Mouse (Mus musculus): ENCODE data around the gene Tcp11l2. TPM values are rescaled to one million over a fixed set of nuclear protein-coding genes. Genes with fewer than 3 reads are reported as not detected.

Tcp11l2 gene
- polyA plus RNA-seq, 1 experiment from 2014 or later: 6.4 TPM

DNA sequence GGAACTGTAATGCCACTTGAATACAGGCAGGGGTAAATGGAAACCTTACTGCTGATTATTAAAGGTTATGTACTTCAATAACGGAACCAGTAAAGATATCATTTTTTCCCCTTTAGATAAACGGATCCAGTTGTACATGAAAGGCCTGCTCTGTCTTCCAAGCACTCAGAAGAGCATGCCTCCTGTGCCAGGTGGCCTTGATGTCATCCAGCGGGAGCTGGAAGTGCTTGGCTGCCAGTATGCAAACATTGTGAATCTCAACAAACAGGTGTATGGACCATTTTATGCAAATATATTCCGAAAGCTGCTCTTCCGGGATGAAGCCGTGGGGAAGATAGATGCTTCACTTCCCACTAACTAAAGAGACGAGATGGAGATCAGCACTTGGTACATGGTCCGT lies 36.9 kb downstream of the Tcp11l2 start:
- Histone ChIP-seq H3K27me3 (ENCODE audit: insufficient read depth, poor library complexity, severe bottlenecking) (no peaks in the 10 kb centered on the region), H3K4me3 (no peak overlapping the region), H3K9me3 (no peaks in the 10 kb centered on the region), H3K4me1 (peaks cover 48% of the 10 kb centered on the region), H3K27ac (no peak overlapping the region), H3K36me3 (no peaks in the 10 kb centered on the region)
- DNase-seq (ENCODE audit: low spot score): no peak
- 84% methylated on average over 8 of the region's 8 CpGs for WGBS

DNA sequence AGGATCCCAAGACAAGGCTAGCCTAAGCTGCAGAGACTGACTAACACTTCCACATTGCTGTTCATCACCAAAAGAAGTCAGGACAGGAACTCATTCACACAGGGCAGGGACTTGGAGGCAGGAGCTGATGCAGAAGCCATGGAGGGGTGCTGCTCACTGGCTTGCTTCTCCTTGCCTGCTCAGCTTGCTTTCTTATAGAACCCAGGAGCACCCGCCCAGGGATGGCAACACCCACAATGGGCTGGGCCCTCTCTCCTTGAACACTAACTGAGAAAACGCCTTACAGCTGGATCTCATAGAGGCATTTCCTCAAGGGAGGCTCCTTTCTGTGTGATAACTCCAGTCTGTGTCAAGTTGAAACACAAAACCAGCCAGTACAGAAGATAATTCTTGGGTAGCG lies 38.6 kb downstream of the Tcp11l2 start:
- no peaks in the 10 kb centered on the region for H3K27me3 ChIP-seq (ENCODE audit: insufficient read depth, poor library complexity, severe bottlenecking)
- H3K36me3 ChIP-seq: no peaks in the 10 kb centered on the region
- H3K27ac ChIP-seq: no peak overlapping the region
- H3K9me3 ChIP-seq: no peaks in the 10 kb centered on the region
- H3K4me3 ChIP-seq: no peak overlapping the region
- peaks cover 36% of the 10 kb centered on the region for H3K4me1 ChIP-seq
- DNase-seq (ENCODE audit: low spot score): no peak
- WGBS: 71% methylated on average over 3 of the region's 3 CpGs

GRCm38 (mm10) chr10:84621826-84622790 lies 45.7 kb downstream of the Tcp11l2 start, which contains the start of gene Polr3b:
TSS of gene Polr3b (plus strand) at chr10:84622292.
- 7% methylated on average over 53 of the region's 53 CpGs for WGBS
- no peaks in the 10 kb centered on the region for H3K9me3 ChIP-seq
- DNase-seq (ENCODE audit: low spot score): peak; percentile 97
- no peaks in the 10 kb centered on the region for H3K27me3 ChIP-seq (ENCODE audit: insufficient read depth, poor library complexity, severe bottlenecking)
- peaks cover 12% of the 10 kb centered on the region; the same call in 1 of the 2 replicates for H3K4me1 ChIP-seq
- H3K36me3 ChIP-seq: 0 out of 2 replicates have a peak, but pooled peaks cover 3% of the 10 kb centered on the region
- H3K27ac ChIP-seq: peak within 1 kb of the TSS; percentile 94
- H3K4me3 ChIP-seq: peak within 1 kb of the TSS; percentile 77

DNA sequence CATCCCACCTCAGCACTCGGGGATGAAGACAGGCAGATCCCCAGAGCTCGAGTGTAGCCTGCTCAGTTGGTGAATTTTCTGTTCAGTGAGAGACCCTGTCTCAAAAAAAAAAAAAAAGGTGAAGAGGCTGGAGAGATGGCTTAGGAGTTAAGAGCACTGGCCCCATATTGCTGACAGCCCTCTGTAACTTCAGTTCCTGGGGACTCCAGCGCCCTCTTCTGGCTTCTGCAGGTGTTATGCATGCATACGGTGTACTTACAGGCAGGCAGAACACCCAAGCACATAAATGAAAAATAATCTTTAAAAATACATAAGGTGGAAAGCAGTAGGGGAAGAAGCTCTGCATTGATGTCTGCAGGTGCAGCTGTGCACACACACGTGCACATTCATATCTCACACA lies 54.8 kb downstream of the Tcp11l2 start:
- no peaks in the 10 kb centered on the region for H3K9me3 ChIP-seq
- WGBS: 65% methylated on average over 5 of the region's 5 CpGs
- no peak overlapping the region for H3K4me3 ChIP-seq
- peaks cover 44% of the 10 kb centered on the region for H3K36me3 ChIP-seq
- DNase-seq (ENCODE audit: low spot score): peak; percentile 76
- no peaks in the 10 kb centered on the region for H3K4me1 ChIP-seq
- no peaks in the 10 kb centered on the region for H3K27me3 ChIP-seq (ENCODE audit: insufficient read depth, poor library complexity, severe bottlenecking)
- no peak overlapping the region for H3K27ac ChIP-seq

- H3K4me1 ChIP-seq: no peaks in the 10 kb centered on the region
- WGBS: 94% methylated on average over 4 of the region's 4 CpGs
- no peak overlapping the region for H3K27ac ChIP-seq
- H3K9me3 ChIP-seq: no peaks in the 10 kb centered on the region
- H3K36me3 ChIP-seq: peaks cover 49% of the 10 kb centered on the region
- DNase-seq (ENCODE audit: low spot score): no peak
- no peak overlapping the region for H3K4me3 ChIP-seq
- H3K27me3 ChIP-seq (ENCODE audit: insufficient read depth, poor library complexity, severe bottlenecking): no peaks in the 10 kb centered on the region
Measured at GRCm38 (mm10) chr10:84632005-84632404, 55.6 kb downstream of the Tcp11l2 start.

DNA sequence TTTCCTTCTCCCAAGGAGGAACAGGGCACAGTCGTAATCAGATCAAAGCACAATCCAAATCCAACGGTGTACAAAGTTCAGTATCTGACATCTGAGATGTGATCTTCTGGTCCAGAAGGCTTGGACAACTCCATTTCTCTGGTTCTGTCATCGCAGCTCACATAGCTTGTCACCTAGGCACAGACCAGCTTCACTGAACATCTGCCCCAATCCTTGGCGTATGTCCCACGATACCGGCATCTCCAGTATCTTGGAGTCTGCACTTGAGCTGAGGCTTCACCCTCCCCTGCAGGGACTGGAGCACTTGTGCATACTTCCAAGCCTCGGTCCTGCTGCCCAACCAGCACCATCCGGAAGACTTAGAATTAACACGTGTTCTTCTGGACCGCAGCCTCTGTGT lies 60.2 kb downstream of the Tcp11l2 start:
- H3K36me3 ChIP-seq: peaks cover 71% of the 10 kb centered on the region

DNA sequence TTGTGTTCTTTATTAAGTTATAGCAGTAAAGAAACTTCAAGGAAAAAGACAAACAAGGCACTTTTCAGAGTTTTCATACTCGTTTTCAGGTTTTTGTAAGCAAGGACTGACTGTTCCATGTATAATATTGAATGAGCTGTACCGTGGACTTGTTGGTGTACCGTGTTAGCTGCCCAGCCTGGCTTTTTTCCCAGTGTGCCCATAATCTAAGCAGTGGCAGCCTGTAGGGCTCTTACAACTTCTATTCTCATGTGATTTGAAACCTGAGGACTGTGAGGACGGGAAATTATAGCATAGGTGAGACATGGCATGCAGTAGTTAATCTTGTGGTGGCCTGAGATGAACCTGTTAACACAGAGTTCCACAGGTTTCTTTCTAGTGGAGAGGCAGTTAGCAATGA lies 62.0 kb downstream of the Tcp11l2 start:
- H3K9me3 ChIP-seq: no peaks in the 10 kb centered on the region
- peaks cover 65% of the 10 kb centered on the region for H3K36me3 ChIP-seq
- no peak overlapping the region for H3K4me3 ChIP-seq
- H3K4me1 ChIP-seq: no peaks in the 10 kb centered on the region
- no peak overlapping the region for H3K27ac ChIP-seq
- no peak for DNase-seq (ENCODE audit: low spot score)
- WGBS: 87% methylated on average over 4 of the region's 4 CpGs
- no peaks in the 10 kb centered on the region for H3K27me3 ChIP-seq (ENCODE audit: insufficient read depth, poor library complexity, severe bottlenecking)

More for the DNA sequence above, 60.2 kb downstream of the Tcp11l2 start:
- Histone ChIP-seq H3K9me3 (no peaks in the 10 kb centered on the region), H3K4me1 (no peaks in the 10 kb centered on the region), H3K4me3 (no peak overlapping the region), H3K27ac (no peak overlapping the region), H3K27me3 (ENCODE audit: insufficient read depth, poor library complexity, severe bottlenecking) (no peaks in the 10 kb centered on the region)
- DNase-seq (ENCODE audit: low spot score): peak; percentile 39
- WGBS: 94% methylated on average over 10 of the region's 10 CpGs

DNA sequence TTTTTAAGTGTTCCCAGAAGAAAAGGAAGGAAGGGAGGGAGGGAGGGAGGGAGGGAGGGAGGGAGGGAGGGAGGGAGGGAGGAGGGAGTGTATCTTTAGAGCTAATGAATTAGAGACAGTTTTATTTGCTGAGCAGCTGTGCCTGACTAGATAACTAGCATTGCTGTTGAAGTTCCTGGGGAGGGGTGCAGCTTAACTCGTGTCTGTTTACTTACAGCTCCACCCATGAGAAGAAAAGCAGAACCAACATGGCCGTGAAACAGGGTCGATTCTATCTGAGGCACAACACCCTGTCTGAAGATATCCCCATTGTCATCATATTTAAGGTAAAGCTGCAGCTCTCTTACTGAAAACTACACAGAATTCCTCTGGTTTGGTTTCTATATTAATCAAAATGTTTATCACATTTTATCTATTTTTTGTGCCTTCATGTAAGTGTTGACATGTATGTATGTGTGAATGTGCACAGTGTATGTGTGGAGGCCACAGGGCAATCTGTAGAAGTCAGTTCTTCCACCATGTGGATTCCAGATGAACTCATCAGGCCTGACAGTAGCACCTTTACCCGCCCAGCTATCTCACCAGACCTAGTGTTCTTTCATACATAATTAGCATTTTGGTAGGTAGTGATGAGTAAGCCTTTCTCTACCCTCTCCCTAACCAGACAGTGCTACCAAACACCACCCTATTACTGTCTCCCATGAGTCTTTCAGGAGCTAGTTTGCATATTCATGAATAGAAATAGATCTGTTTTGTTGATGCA lies 63.3 kb downstream of the Tcp11l2 start:
- peaks cover 63% of the 10 kb centered on the region for H3K36me3 ChIP-seq

GRCm38 (mm10) chr10:84640861-84641260 lies 64.4 kb downstream of the Tcp11l2 start:
- no peaks in the 10 kb centered on the region for H3K9me3 ChIP-seq
- H3K27ac ChIP-seq: no peak overlapping the region
- WGBS: 88% methylated on average over 7 of the region's 7 CpGs
- H3K4me1 ChIP-seq: no peaks in the 10 kb centered on the region
- no peaks in the 10 kb centered on the region for H3K27me3 ChIP-seq (ENCODE audit: insufficient read depth, poor library complexity, severe bottlenecking)
- no peak overlapping the region for H3K4me3 ChIP-seq
- DNase-seq (ENCODE audit: low spot score): no peak
- H3K36me3 ChIP-seq: peaks cover 60% of the 10 kb centered on the region

More for the DNA sequence above, 63.3 kb downstream of the Tcp11l2 start:
- Histone ChIP-seq H3K27ac (no peak overlapping the region), H3K9me3 (no peaks in the 10 kb centered on the region), H3K27me3 (ENCODE audit: insufficient read depth, poor library complexity, severe bottlenecking) (no peaks in the 10 kb centered on the region), H3K4me1 (no peaks in the 10 kb centered on the region), H3K4me3 (no peak overlapping the region)
- no peak for DNase-seq (ENCODE audit: low spot score)
- 72% methylated on average over 4 of the region's 4 CpGs for WGBS

- no peaks in the 10 kb centered on the region for H3K27me3 ChIP-seq (ENCODE audit: insufficient read depth, poor library complexity, severe bottlenecking)
- 84% methylated on average over 2 of the region's 2 CpGs for WGBS
- H3K36me3 ChIP-seq: peaks cover 61% of the 10 kb centered on the region
- H3K9me3 ChIP-seq: no peaks in the 10 kb centered on the region
- DNase-seq (ENCODE audit: low spot score): no peak
- H3K4me3 ChIP-seq: no peak overlapping the region
- H3K27ac ChIP-seq: no peak overlapping the region
- no peaks in the 10 kb centered on the region for H3K4me1 ChIP-seq
Measured at GRCm38 (mm10) chr10:84641576-84641975, 65.2 kb downstream of the Tcp11l2 start.

DNA sequence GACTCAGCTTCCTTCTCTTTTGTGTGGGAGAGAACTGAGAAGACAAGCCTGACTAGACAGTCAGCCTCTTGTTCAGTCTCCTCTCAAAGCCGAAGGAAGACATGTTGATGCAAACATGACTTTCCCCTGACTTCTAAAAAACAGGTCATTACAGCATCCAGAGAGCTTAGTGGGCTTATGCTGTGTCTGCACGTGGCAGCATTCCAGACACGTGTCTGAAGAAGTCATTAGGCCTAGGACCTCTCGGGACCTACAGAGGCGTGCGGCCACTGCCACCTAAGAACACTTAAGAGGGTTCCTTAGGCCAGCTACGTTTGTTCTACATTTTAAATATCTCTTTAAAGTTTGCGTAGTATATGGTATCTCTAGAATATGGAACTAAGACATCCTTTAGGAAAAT lies 69.5 kb downstream of the Tcp11l2 start:
- Histone ChIP-seq H3K4me1 (no peaks in the 10 kb centered on the region), H3K27ac (no peak overlapping the region), H3K4me3 (no peak overlapping the region), H3K36me3 (peaks cover 41% of the 10 kb centered on the region), H3K27me3 (ENCODE audit: insufficient read depth, poor library complexity, severe bottlenecking) (no peaks in the 10 kb centered on the region), H3K9me3 (no peaks in the 10 kb centered on the region)
- no peak for DNase-seq (ENCODE audit: low spot score)
- 92% methylated on average over 8 of the region's 8 CpGs for WGBS

DNA sequence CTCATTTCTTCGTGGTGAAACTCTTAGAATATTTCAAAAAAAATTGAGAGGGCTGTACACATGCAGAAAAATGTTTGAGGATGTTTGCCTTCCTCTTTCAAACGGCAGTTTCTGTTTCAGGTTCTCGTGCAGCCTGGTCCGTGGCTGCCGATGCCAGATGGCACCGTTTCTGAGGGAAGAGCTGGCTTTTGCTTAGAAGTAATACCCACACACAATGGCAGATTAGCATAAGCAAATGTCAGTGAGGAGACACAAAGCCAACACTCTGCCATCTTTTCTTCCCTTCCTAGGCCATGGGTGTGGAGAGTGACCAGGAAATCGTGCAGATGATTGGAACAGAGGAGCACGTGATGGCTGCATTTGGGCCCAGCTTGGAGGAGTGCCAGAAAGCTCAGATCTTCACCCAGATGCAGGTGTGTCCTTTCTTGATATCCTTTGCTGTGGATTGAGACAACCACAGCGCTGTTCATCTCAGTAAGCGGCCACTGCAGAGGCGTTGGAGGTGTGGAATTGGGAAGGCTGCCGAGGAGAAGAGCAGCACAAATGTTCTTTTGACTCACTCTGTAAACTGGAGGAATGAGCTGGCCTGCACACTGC lies 70.2 kb downstream of the Tcp11l2 start:
- Histone ChIP-seq H3K36me3 (peaks cover 44% of the 10 kb centered on the region), H3K4me1 (no peaks in the 10 kb centered on the region), H3K27me3 (ENCODE audit: insufficient read depth, poor library complexity, severe bottlenecking) (no peaks in the 10 kb centered on the region), H3K9me3 (no peaks in the 10 kb centered on the region), H3K27ac (no peak overlapping the region), H3K4me3 (no peak overlapping the region)
- WGBS: 92% methylated on average over 12 of the region's 12 CpGs
- no peak for DNase-seq (ENCODE audit: low spot score)

GRCm38 (mm10) chr10:84647264-84647663 lies 70.8 kb downstream of the Tcp11l2 start:
- H3K27ac ChIP-seq: no peak overlapping the region
- H3K36me3 ChIP-seq: peaks cover 47% of the 10 kb centered on the region
- H3K9me3 ChIP-seq: no peaks in the 10 kb centered on the region
- WGBS: 83% methylated on average over 5 of the region's 5 CpGs
- H3K4me1 ChIP-seq: no peaks in the 10 kb centered on the region
- H3K4me3 ChIP-seq: no peak overlapping the region
- no peaks in the 10 kb centered on the region for H3K27me3 ChIP-seq (ENCODE audit: insufficient read depth, poor library complexity, severe bottlenecking)
- no peak for DNase-seq (ENCODE audit: low spot score)
